12 mouse cellular contexts compared by ENCODE assay signal in the genomic region with DNA sequence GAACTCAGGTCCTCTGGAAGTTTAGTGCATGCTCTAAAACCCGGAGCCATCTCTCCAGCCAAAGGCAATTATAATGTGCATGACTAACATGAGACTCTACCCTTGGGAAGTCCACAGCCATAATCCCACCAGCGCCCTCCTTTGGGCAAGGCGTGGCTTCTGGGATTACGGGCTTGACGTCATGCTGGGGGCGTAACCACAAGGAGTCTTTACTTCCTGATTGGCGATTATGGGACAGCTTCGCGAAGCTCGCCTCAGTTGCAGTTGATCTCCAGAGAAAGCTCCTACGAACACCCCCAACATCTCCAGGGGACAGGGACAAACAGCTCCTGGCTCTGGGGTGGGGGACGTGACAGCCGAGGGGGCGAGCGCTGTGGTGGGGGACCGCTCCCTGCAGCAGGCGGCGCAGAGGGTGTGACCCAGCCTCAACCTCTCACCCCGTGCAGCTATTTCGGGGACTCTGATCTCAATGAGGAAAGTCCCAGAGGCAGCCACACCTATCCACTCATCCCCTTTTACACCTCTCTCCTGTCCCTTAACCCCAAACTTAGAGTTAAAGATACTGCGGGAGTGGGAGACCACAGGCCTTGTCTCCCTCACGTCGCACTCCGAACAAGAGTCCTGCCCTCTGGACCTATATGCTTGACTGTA. TPM values are rescaled to one million over a fixed set of nuclear protein-coding genes. Genes with fewer than 3 reads are reported as not detected.
DNase-seq lines count a peak whose midpoint lies in the region; ATAC-seq and TF ChIP-seq lines count a peak whose summit lies in the region.
"Had no signal": no experiment of that assay in that cellular context is flagged by ENCODE, and none has a peak within 500 bp of the region (broad histone marks: within the 10 kb centered on the region; RNA-seq: fewer than 3 reads in every experiment).

No protein-coding gene starts in this region.

- H3K27me3 ChIP-seq in hindbrain, embryonic 10.5 days (ENCODE audit: insufficient read depth, poor library complexity, severe bottlenecking), result peaks cover 14% of the 10 kb centered on the region; the same call in 1 of the 2 replicates
- no peaks in the 10 kb centered on the region for H3K27me3 ChIP-seq in hindbrain, embryonic 14.5 days (ENCODE audit: control insufficient read depth, insufficient read depth, low read length)
- no peaks in the 10 kb centered on the region for H3K27me3 ChIP-seq in intestine, embryonic 14.5 days (replicated peaks; ENCODE audit: control insufficient read depth, insufficient read depth, low read length)
- H3K27me3 ChIP-seq in neural tube, embryonic 12.5 days (replicated peaks), result no peaks in the 10 kb centered on the region; the same call in 1 of the 2 replicates

- no peaks in the 10 kb centered on the region for H3K36me3 ChIP-seq in hindbrain, embryonic 10.5 days
- no peaks in the 10 kb centered on the region for H3K36me3 ChIP-seq in hindbrain, embryonic 14.5 days (replicated peaks; ENCODE audit: control insufficient read depth, insufficient read depth)
- no peaks in the 10 kb centered on the region for H3K36me3 ChIP-seq in intestine, embryonic 14.5 days (ENCODE audit: control insufficient read depth, insufficient read depth, low read length)
- H3K36me3 ChIP-seq in neural tube, embryonic 12.5 days, result no peaks in the 10 kb centered on the region

- peaks cover 42% of the 10 kb centered on the region for H3K4me1 ChIP-seq in hindbrain, embryonic 10.5 days (replicated peaks)
- H3K4me1 ChIP-seq in hindbrain, embryonic 14.5 days (replicated peaks; ENCODE audit: control insufficient read depth, insufficient read depth, low read length), result peaks cover 7% of the 10 kb centered on the region
- H3K4me1 ChIP-seq in intestine, embryonic 14.5 days (replicated peaks; ENCODE audit: control insufficient read depth, insufficient read depth, low read length), result peaks cover 17% of the 10 kb centered on the region
- peaks cover 18% of the 10 kb centered on the region for H3K4me1 ChIP-seq in neural tube, embryonic 12.5 days

- no peak for TF ChIP-seq POLR2A in brain, embryonic 14.5 days (IDR thresholded peaks at IDR 0.05; ENCODE audit: borderline replicate concordance, extremely low read depth, insufficient read depth, insufficient read length, poor library complexity, severe bottlenecking)

- H3K9me3 ChIP-seq in hindbrain, embryonic 10.5 days, result no peaks in the 10 kb centered on the region
- no peaks in the 10 kb centered on the region for H3K9me3 ChIP-seq in hindbrain, embryonic 14.5 days (ENCODE audit: control insufficient read depth, low read length)
- H3K9me3 ChIP-seq in intestine, embryonic 14.5 days (ENCODE audit: control insufficient read depth, low read length), result no peaks in the 10 kb centered on the region
- no peaks in the 10 kb centered on the region for H3K9me3 ChIP-seq in neural tube, embryonic 12.5 days

- TF ChIP-seq CTCF in brain, embryonic 14.5 days (IDR thresholded peaks at IDR 0.05; ENCODE audit: borderline replicate concordance, extremely low read depth, insufficient read depth, insufficient read length), result no peak

- no peak overlapping the region for H3K9ac ChIP-seq in hindbrain, embryonic 14.5 days
- no peak overlapping the region for H3K9ac ChIP-seq in intestine, embryonic 14.5 days (ENCODE audit: low read length)
- no peak overlapping the region for H3K9ac ChIP-seq in neural tube, embryonic 12.5 days

- WGBS in hindbrain, embryonic 10.5 days, result 17% methylated on average over 24 of the region's 24 CpGs
- 21% methylated on average over 24 of the region's 24 CpGs for WGBS in hindbrain, embryonic 14.5 days
- 42% methylated on average over 24 of the region's 24 CpGs for WGBS in intestine, embryonic 14.5 days
- 29% methylated on average over 24 of the region's 24 CpGs for WGBS in neural tube, embryonic 12.5 days

- no peak for ATAC-seq in hindbrain, embryonic 14.5 days (ENCODE audit: low FRiP score)
- ATAC-seq in intestine, embryonic 14.5 days (replicated peaks; ENCODE audit: low FRiP score, low TSS enrichment, low read depth), result no peak
- ATAC-seq in neural tube, embryonic 12.5 days (ENCODE audit: low FRiP score, low read depth), result no peak

- peak overlapping the region; percentile 41 for H3K4me3 ChIP-seq in hindbrain, embryonic 10.5 days
- no peak overlapping the region for H3K4me3 ChIP-seq in hindbrain, embryonic 14.5 days (replicated peaks; ENCODE audit: low read length)
- no peak overlapping the region for H3K4me3 ChIP-seq in intestine, embryonic 14.5 days (ENCODE audit: low read depth, low read length)
- no peak overlapping the region for H3K4me3 ChIP-seq in neural tube, embryonic 12.5 days

- DNase-seq in hindbrain, embryonic 10.5 days (ENCODE audit: low spot score), result peak; percentile 46
- DNase-seq in hindbrain, embryonic 14.5 days (ENCODE audit: low spot score), result no peak
- peak; percentile 55 for DNase-seq in brain, embryonic 14.5 days (ENCODE audit: low read depth)
- no peak for DNase-seq in intestine, embryonic 14.5 days (ENCODE audit: low spot score)
- DNase-seq in adrenal gland, postnatal 36 days, result no peak
- no peak for DNase-seq in adrenal gland, postnatal 4 days (ENCODE audit: low spot score in 2 of 2)
- no peak for DNase-seq in cerebellum, adult 8-10 months
- DNase-seq: cerebellum, adult 9-11 months; kidney, adult 9 months; thymus, adult 18-20 months had no signal

- no peak overlapping the region; the same call in 1 of the 2 replicates for H3K4me2 ChIP-seq in hindbrain, embryonic 14.5 days (replicated peaks)
- H3K4me2 ChIP-seq in intestine, embryonic 14.5 days (ENCODE audit: low read length), result peak overlapping the region; percentile 38; the same call in 1 of the 2 replicates
- H3K4me2 ChIP-seq in neural tube, embryonic 12.5 days (replicated peaks), result peak overlapping the region; percentile 36; the same call in 1 of the 2 replicates

- 0 out of 2 replicates have a peak overlapping the region, but pooled peaks have one; percentile 30 for H3K27ac ChIP-seq in hindbrain, embryonic 10.5 days
- H3K27ac ChIP-seq in hindbrain, embryonic 14.5 days, result no peak overlapping the region
- no peak overlapping the region for H3K27ac ChIP-seq in intestine, embryonic 14.5 days (ENCODE audit: low read depth)
- no peak overlapping the region for H3K27ac ChIP-seq in neural tube, embryonic 12.5 days

RNA-seq across cellular contexts. Expression of gene Fgr, which starts 23.9 kb away (rescaled TPM):
- 0.14 TPM in 1 of 2 replicates, not detected in the other for polyA plus RNA-seq in hindbrain, embryonic 10.5 days (2016; fragmentation: Nextera tagmentation; extraction: Ambion mirVana)
- 0.14 and 0.17 TPM in 2 replicates for polyA plus RNA-seq in hindbrain, embryonic 14.5 days (2014; fragmentation: Nextera tagmentation; extraction: Ambion mirVana)
- polyA plus RNA-seq in brain, embryonic 14.5 days (2012; rRNA removed), result 0.09 and 0.15 TPM in 2 replicates
- 0.62 and 0.99 TPM in 2 replicates for polyA plus RNA-seq in intestine, embryonic 14.5 days (2014; fragmentation: Nextera tagmentation; extraction: Ambion mirVana)
- 0.22 and 0.28 TPM in 2 replicates for polyA plus RNA-seq in neural tube, embryonic 12.5 days (2016; fragmentation: Nextera tagmentation; extraction: Ambion mirVana)
- under 1 TPM; 0.30 to 0.40 TPM for total RNA-seq in adrenal gland, postnatal 36 days (2021)
- total RNA-seq in adrenal gland, postnatal 4 days (2021), result 1 to 10 TPM; 1.2 to 1.5 TPM
- total RNA-seq: MEL had no signal

RNA-seq across cellular contexts. Expression of gene Fam76a, which starts 27.6 kb away (rescaled TPM):
- 32.9 and 33.2 TPM in 2 replicates for polyA plus RNA-seq in hindbrain, embryonic 10.5 days (2016; fragmentation: Nextera tagmentation; extraction: Ambion mirVana)
- 37.7 and 39.5 TPM in 2 replicates for polyA plus RNA-seq in hindbrain, embryonic 14.5 days (2014; fragmentation: Nextera tagmentation; extraction: Ambion mirVana)
- polyA plus RNA-seq in brain, embryonic 14.5 days (2012; rRNA removed), result 19.8 and 20.3 TPM in 2 replicates
- polyA plus RNA-seq in intestine, embryonic 14.5 days (2014; fragmentation: Nextera tagmentation; extraction: Ambion mirVana), result 40.1 and 41.9 TPM in 2 replicates
- 27.3 and 29.6 TPM in 2 replicates for polyA plus RNA-seq in neural tube, embryonic 12.5 days (2016; fragmentation: Nextera tagmentation; extraction: Ambion mirVana)
- 10 to 100 TPM; 35.5 to 38.6 TPM for total RNA-seq in adrenal gland, postnatal 36 days (2021)
- 10 to 100 TPM; 37.0 to 37.1 TPM for total RNA-seq in adrenal gland, postnatal 4 days (2021)

Comparison
In these comparisons a context has a peak if more than half of its experiments do, and no peak if none do; other contexts are left out.
1. DNase-seq: peak in hindbrain, embryonic 10.5 days (single experiment) and brain, embryonic 14.5 days (single experiment); none in hindbrain, embryonic 14.5 days (single experiment), intestine, embryonic 14.5 days (single experiment), adrenal gland, postnatal 36 days (0 of 2), adrenal gland, postnatal 4 days (0 of 2) and cerebellum, adult 8-10 months (single experiment).